Mouse (Mus musculus) ES-E14 (cell line): ENCODE data around the gene AC131692.1. TPM values are rescaled to one million over a fixed set of nuclear protein-coding genes. Genes with fewer than 3 reads are reported as not detected.

ENCODE experiments used
- DNase-seq: peaks from one replicate; pipeline ENCODE4 v3.0.0-alpha.2; 2013; ENCODE audit warnings: low read depth, low spot score
- H3K27ac ChIP-seq: 2 replicates; pipeline ENCODE4 v1.5.1; 2012; ENCODE audit warnings: low read depth, mild to moderate bottlenecking, low read length, moderate library complexity, mixed read lengths; ENCODE audit not compliant: poor library complexity, insufficient read depth, severe bottlenecking
- H3K36me3 ChIP-seq: 2 replicates; pipeline ENCODE4 v1.6.1; 2012; ENCODE audit warnings: mild to moderate bottlenecking, low read length, moderate library complexity, mixed read lengths; ENCODE audit not compliant: control insufficient read depth, poor library complexity, insufficient read depth, severe bottlenecking
- H3K4me1 ChIP-seq, 2 experiments: fragments of 150-350 bp in 1 of 2; sonication (generic) in 1 of 2; 2 replicates each; pipeline ENCODE4 v1.6.1; 2012; ENCODE audit warnings: low read length in 2 of 2, mild to moderate bottlenecking in 1 of 2, mixed read lengths in 1 of 2; ENCODE audit not compliant: control insufficient read depth in 2 of 2, insufficient read depth in 2 of 2, poor library complexity in 1 of 2
- H3K4me3 ChIP-seq, 2 experiments: fragments of 150-350 bp in 1 of 2; sonication (generic) in 1 of 2; 2 replicates each; pipeline ENCODE4 v1.5.1; 2012; ENCODE audit warnings: low read length in 2 of 2, low read depth in 1 of 2, mild to moderate bottlenecking in 1 of 2, mixed read lengths in 1 of 2; ENCODE audit not compliant: insufficient read depth in 1 of 2, poor library complexity in 1 of 2, severe bottlenecking in 1 of 2
- H3K9ac ChIP-seq: 2 replicates; pipeline ENCODE4 v1.6.1; 2012; ENCODE audit warnings: low read depth, mild to moderate bottlenecking, low read length, mixed read lengths; ENCODE audit not compliant: poor library complexity, insufficient read depth, severe bottlenecking
- H3K9me3 ChIP-seq: fragments of 150-350 bp; sonication (generic); 2 replicates; pipeline ENCODE4 v1.6.1; 2012; ENCODE audit warnings: low read depth, mild to moderate bottlenecking, low read length; ENCODE audit not compliant: control insufficient read depth, insufficient read depth
- CHD2 ChIP-seq: IDR thresholded peaks from 2 replicates; pipeline ENCODE4 v1.6.1; 2014; ENCODE audit warnings: mild to moderate bottlenecking, low read depth, low read length, inconsistent platforms
- HCFC1 ChIP-seq: IDR thresholded peaks from 2 replicates; pipeline ENCODE4 v1.6.1; 2012; ENCODE audit warnings: low read length, inconsistent platforms, borderline replicate concordance; ENCODE audit not compliant: insufficient read depth
- MAFK ChIP-seq: IDR thresholded peaks from 2 replicates; pipeline ENCODE4 v1.6.1; 2014; ENCODE audit warnings: mild to moderate bottlenecking, low read depth, low read length, inconsistent platforms; ENCODE audit not compliant: insufficient read depth
- ZC3H11A ChIP-seq: IDR thresholded peaks from 2 replicates; pipeline ENCODE4 v1.6.1; 2012; ENCODE audit warnings: low read depth, mild to moderate bottlenecking, inconsistent platforms, low read length, borderline replicate concordance
- ZNF384 ChIP-seq: IDR thresholded peaks from 2 replicates; pipeline ENCODE4 v1.6.1; 2012; ENCODE audit warnings: low read depth, low read length, inconsistent platforms
- in situ Hi-C, 2 experiments: fragments of 600-800 bp; cut with MboI; formaldehyde crosslinking; loops; one replicate each; pipeline ENCODE4 v1.15.1; 2025; ENCODE audit warnings: low sequenced_read_pairs in 2 of 2, inconsistent platforms in 1 of 2; ENCODE audit not compliant: unreplicated experiment in 2 of 2
- total RNA-seq: library from RNA; depleted of rRNA; stranded (reverse); fragments of 300-350 nt; gene quantifications from 2 replicates; pipeline ENCODE4 v1.2.3, GENCODE M21; 2012; rRNA removed

The AC131692.1 gene
- total RNA-seq, 1 experiment: 3.4 TPM

DNA sequence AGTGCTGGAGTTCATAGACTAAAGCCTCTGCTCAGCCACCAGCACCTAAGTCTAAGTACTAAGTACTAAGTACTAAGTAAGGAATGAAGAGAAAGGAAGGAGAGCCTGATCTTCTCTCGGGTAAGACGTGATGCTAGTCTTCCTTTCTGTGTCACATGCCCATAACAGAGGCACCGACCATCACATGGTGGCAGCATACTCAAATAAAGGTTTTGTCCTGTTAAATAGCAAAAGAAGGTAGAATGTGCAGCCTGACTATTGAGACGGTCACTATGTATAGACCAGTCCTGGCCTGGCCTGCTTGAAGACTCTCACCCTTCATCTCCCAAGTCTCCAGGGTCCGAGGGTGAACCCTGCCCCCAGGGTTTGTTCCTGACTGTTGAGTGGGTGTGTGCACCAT is 50.6 kb downstream of the AC131692.1 start:
- Histone ChIP-seq H3K9ac (no peak overlapping the region), H3K9me3 (no peaks in the 10 kb centered on the region), H3K27ac (no peak overlapping the region), H3K36me3 (no peaks in the 10 kb centered on the region), H3K4me1 (peaks cover 0 to 2% of the 10 kb centered on the region in 2 experiments; a peak in 1 of 4 replicates), H3K4me3 (no peak overlapping the region)
- in situ Hi-C loops: no loop called here
- DNase-seq: no peak
- TF ChIP-seq ZC3H11A: no peak
- TF ChIP-seq HCFC1: no peak
- TF ChIP-seq ZNF384: no peak
- no peak for TF ChIP-seq CHD2
- TF ChIP-seq MAFK: no peak

Other genes with a start within 250 kb of the AC131692.1 start
- gene Frmd8, start 219.1 kb upstream of the AC131692.1 start, total RNA-seq: 33.4 and 35.7 TPM in 2 replicates
- gene Slc25a45, start 216.6 kb upstream of the AC131692.1 start, total RNA-seq: 1.2 and 1.9 TPM in 2 replicates
- 2.1 and 2.2 TPM in 2 replicates for gene Tigd3, start 200.3 kb upstream of the AC131692.1 start, total RNA-seq
- gene Dpf2, start 181.4 kb upstream of the AC131692.1 start, total RNA-seq: 37.9 and 39.5 TPM in 2 replicates
- 0.42 and 0.76 TPM in 2 replicates for gene Cdc42ep2, start 169.6 kb upstream of the AC131692.1 start, total RNA-seq
- 69.7 and 80.5 TPM in 2 replicates for gene Pola2, start 130.2 kb upstream of the AC131692.1 start, total RNA-seq
- 0.54 and 1.4 TPM in 2 replicates for gene Slc22a20, start 108.3 kb upstream of the AC131692.1 start, total RNA-seq
- 19.3 and 20.4 TPM in 2 replicates for gene Capn1, start 78.5 kb upstream of the AC131692.1 start, total RNA-seq
- 29.6 and 41.4 TPM in 2 replicates for gene Syvn1, start 47.8 kb upstream of the AC131692.1 start, total RNA-seq
- gene Mrpl49, start 36.6 kb upstream of the AC131692.1 start, total RNA-seq: 55.9 and 62.7 TPM in 2 replicates
- 1,469 and 1,510 TPM in 2 replicates for gene Fau, start 36.6 kb upstream of the AC131692.1 start, total RNA-seq
- gene Znhit2, start 33.2 kb upstream of the AC131692.1 start, total RNA-seq: 18.2 and 23.2 TPM in 2 replicates
- 14.0 and 23.2 TPM in 2 replicates for gene Tm7sf2, start 26.0 kb upstream of the AC131692.1 start, total RNA-seq
- gene Vps51, start 17.2 kb upstream of the AC131692.1 start, total RNA-seq: 36.9 and 45.3 TPM in 2 replicates
- gene Tmem262, start 14.4 kb upstream of the AC131692.1 start, total RNA-seq: not detected in 2 replicates
- 0.48 and 0.54 TPM in 2 replicates for gene Gm28374, start 12.2 kb upstream of the AC131692.1 start, total RNA-seq
- 39.4 and 42.4 TPM in 2 replicates for gene Zfpl1, start 9.5 kb upstream of the AC131692.1 start, total RNA-seq
- 50.7 and 52.1 TPM in 2 replicates for gene Cdca5, start 9.4 kb upstream of the AC131692.1 start, total RNA-seq
- gene Naaladl1, start 11.4 kb downstream of the AC131692.1 start, total RNA-seq: 0.80 and 3.5 TPM in 2 replicates
- gene Sac3d1, start 24.2 kb downstream of the AC131692.1 start, total RNA-seq: 25.2 and 28.2 TPM in 2 replicates
- gene Snx15, start 33.9 kb downstream of the AC131692.1 start, total RNA-seq: 8.9 and 11.9 TPM in 2 replicates
- 0.18 TPM in 1 of 2 replicates, not detected in the other for gene Batf2, start 46.6 kb downstream of the AC131692.1 start, total RNA-seq
- 42.2 and 43.8 TPM in 2 replicates for gene Arl2, start 47.1 kb downstream of the AC131692.1 start, total RNA-seq
- gene Majin, start 90.0 kb downstream of the AC131692.1 start, total RNA-seq: 0.63 and 1.6 TPM in 2 replicates
- 3.9 and 5.9 TPM in 2 replicates for gene Gpha2, start 132.0 kb downstream of the AC131692.1 start, total RNA-seq
- 22.8 and 24.8 TPM in 2 replicates for gene Ppp2r5b, start 141.5 kb downstream of the AC131692.1 start, total RNA-seq
- gene Atg2a, start 147.2 kb downstream of the AC131692.1 start, total RNA-seq: 31.8 and 45.0 TPM in 2 replicates
- gene Ehd1, start 182.3 kb downstream of the AC131692.1 start, total RNA-seq: 133 and 162 TPM in 2 replicates
- gene Cdc42bpg, start 212.0 kb downstream of the AC131692.1 start, total RNA-seq: 35.5 and 48.4 TPM in 2 replicates
- gene Men1, start 240.6 kb downstream of the AC131692.1 start, total RNA-seq: 60.4 and 65.6 TPM in 2 replicates
- gene Map4k2, start 246.7 kb downstream of the AC131692.1 start, total RNA-seq: 29.4 and 43.6 TPM in 2 replicates